Mouse (Mus musculus): Measurements from ENCODE around the gene Phldb2. TPM values are rescaled to one million over a fixed set of nuclear protein-coding genes. Genes with fewer than 3 reads are reported as not detected.

The Phldb2 gene
- polyA plus RNA-seq, 1 experiment: 4.7 TPM

GRCm38 (mm10) chr16:45984610-45985606 is 31.5 kb upstream of the Phldb2 start:
- no peak for DNase-seq
- Histone ChIP-seq H3K4me1 (ENCODE audit: control insufficient read depth, insufficient read depth, low read length) (0 out of 2 replicates have a peak, but pooled peaks cover 2% of the 10 kb centered on the region), H3K27ac (ENCODE audit: insufficient read depth, low read length) (no peak overlapping the region), H3K4me3 (replicated peaks; ENCODE audit: insufficient read depth, low read depth, low read length) (no peak overlapping the region), H3K27me3 (ENCODE audit: control insufficient read depth, insufficient read depth, low read length) (no peaks in the 10 kb centered on the region)
- 78% methylated on average over 4 of the region's 4 CpGs for WGBS
- no peak for TF ChIP-seq POLR2A (IDR thresholded peaks at IDR 0.05; ENCODE audit: borderline replicate concordance, insufficient read depth, low read length)
- TF ChIP-seq CTCF (IDR thresholded peaks at IDR 0.05; ENCODE audit: borderline replicate concordance, insufficient read depth, low read depth, low read length): no peak

DNA sequence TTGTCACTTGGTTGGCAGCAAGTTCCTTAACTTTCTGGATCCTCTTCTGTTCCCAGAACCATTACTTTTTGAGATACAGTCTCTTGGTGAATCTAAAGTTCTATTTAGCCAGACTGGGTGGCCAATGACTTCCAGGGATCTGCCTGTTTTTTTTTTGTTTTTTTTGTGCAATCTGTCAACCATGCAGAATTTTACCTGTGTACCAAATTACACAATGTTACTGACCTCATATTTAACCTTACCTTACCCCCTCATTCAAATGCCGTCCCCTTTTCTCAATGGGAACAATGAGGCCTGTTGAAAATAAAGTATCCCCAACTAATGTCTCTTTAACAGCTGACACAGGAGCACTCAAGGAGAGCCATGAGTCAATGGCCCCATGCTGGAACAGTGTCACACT is 22.9 kb upstream of the Phldb2 start:
- Histone ChIP-seq H3K4me3 (replicated peaks; ENCODE audit: insufficient read depth, low read depth, low read length) (no peak overlapping the region), H3K27me3 (ENCODE audit: control insufficient read depth, insufficient read depth, low read length) (no peaks in the 10 kb centered on the region), H3K4me1 (ENCODE audit: control insufficient read depth, insufficient read depth, low read length) (peaks cover 5% of the 10 kb centered on the region; the same call in 1 of the 2 replicates), H3K27ac (ENCODE audit: insufficient read depth, low read length) (no peak overlapping the region)
- no peak for DNase-seq
- no peak for TF ChIP-seq CTCF (IDR thresholded peaks at IDR 0.05; ENCODE audit: borderline replicate concordance, insufficient read depth, low read depth, low read length)
- no peak for TF ChIP-seq POLR2A (IDR thresholded peaks at IDR 0.05; ENCODE audit: borderline replicate concordance, insufficient read depth, low read length)
- 71% methylated on average over 1 of the region's 1 CpGs for WGBS

DNA sequence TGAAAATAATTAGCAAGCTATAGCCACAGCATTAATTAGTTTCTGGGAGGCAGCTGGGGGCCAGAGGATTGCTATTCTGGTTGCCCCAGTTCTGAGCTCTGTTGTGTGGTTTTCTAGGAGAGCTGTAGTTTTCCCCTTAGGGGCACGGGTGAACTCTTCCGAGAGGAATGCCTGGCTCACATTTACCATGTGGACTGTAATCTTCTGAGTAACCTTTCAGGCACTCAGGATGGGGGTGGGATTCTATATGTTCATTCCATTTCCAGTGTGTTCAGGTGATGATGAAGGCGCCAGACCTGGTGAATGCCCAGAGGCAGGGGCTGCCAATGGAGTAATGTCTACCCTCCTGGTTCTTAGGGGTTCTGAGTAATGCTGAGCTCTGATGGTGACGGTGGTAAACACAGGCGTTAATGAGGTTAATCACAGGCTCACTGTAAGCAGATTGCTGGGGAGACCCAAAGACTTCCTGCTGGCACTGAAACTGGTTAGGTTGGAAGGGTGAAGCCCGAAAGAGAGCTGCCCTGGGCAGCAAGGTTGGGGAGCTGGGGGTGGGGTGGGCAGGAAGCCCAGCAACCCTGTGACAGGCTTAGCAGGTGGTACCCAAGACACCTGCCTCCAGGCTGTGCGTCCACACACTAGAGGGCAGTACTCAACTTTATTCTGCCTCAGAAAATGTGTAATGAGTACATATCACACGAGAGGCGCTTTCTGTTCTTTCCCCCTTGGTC is 20.7 kb upstream of the Phldb2 start:
- peak overlapping the region; percentile 65; the same call in 1 of the 2 replicates for H3K27ac ChIP-seq (ENCODE audit: insufficient read depth, low read length)
- DNase-seq: peak; percentile 29 to 41
- peaks cover 5% of the 10 kb centered on the region; the same call in 1 of the 2 replicates for H3K4me1 ChIP-seq (ENCODE audit: control insufficient read depth, insufficient read depth, low read length)
- peak; percentile 62 for TF ChIP-seq CTCF (IDR thresholded peaks at IDR 0.05; ENCODE audit: borderline replicate concordance, insufficient read depth, low read depth, low read length)
- no peak for TF ChIP-seq POLR2A (IDR thresholded peaks at IDR 0.05; ENCODE audit: borderline replicate concordance, insufficient read depth, low read length)
- H3K4me3 ChIP-seq (replicated peaks; ENCODE audit: insufficient read depth, low read depth, low read length): no peak overlapping the region
- no peaks in the 10 kb centered on the region for H3K27me3 ChIP-seq (ENCODE audit: control insufficient read depth, insufficient read depth, low read length)
- WGBS: 34% methylated on average over 9 of the region's 9 CpGs

GRCm38 (mm10) chr16:45970187-45970586 is 16.8 kb upstream of the Phldb2 start:
- Histone ChIP-seq H3K27me3 (ENCODE audit: control insufficient read depth, insufficient read depth, low read length) (no peaks in the 10 kb centered on the region), H3K4me1 (ENCODE audit: control insufficient read depth, insufficient read depth, low read length) (peaks cover 5% of the 10 kb centered on the region; the same call in 1 of the 2 replicates), H3K27ac (ENCODE audit: insufficient read depth, low read length) (no peak overlapping the region), H3K4me3 (replicated peaks; ENCODE audit: insufficient read depth, low read depth, low read length) (no peak overlapping the region)
- TF ChIP-seq CTCF (IDR thresholded peaks at IDR 0.05; ENCODE audit: borderline replicate concordance, insufficient read depth, low read depth, low read length): no peak
- TF ChIP-seq POLR2A (IDR thresholded peaks at IDR 0.05; ENCODE audit: borderline replicate concordance, insufficient read depth, low read length): no peak
- 90% methylated on average over 2 of the region's 2 CpGs for WGBS
- DNase-seq: no peak

GRCm38 (mm10) chr16:45968716-45969115 is 15.3 kb upstream of the Phldb2 start:
- no peak for DNase-seq
- 50% methylated on average over 5 of the region's 5 CpGs for WGBS
- H3K27me3 ChIP-seq (ENCODE audit: control insufficient read depth, insufficient read depth, low read length): no peaks in the 10 kb centered on the region
- no peak for TF ChIP-seq POLR2A (IDR thresholded peaks at IDR 0.05; ENCODE audit: borderline replicate concordance, insufficient read depth, low read length)
- TF ChIP-seq CTCF (IDR thresholded peaks at IDR 0.05; ENCODE audit: borderline replicate concordance, insufficient read depth, low read depth, low read length): no peak
- no peak overlapping the region for H3K27ac ChIP-seq (ENCODE audit: insufficient read depth, low read length)
- no peaks in the 10 kb centered on the region for H3K4me1 ChIP-seq (ENCODE audit: control insufficient read depth, insufficient read depth, low read length)
- H3K4me3 ChIP-seq (replicated peaks; ENCODE audit: insufficient read depth, low read depth, low read length): no peak overlapping the region

DNA sequence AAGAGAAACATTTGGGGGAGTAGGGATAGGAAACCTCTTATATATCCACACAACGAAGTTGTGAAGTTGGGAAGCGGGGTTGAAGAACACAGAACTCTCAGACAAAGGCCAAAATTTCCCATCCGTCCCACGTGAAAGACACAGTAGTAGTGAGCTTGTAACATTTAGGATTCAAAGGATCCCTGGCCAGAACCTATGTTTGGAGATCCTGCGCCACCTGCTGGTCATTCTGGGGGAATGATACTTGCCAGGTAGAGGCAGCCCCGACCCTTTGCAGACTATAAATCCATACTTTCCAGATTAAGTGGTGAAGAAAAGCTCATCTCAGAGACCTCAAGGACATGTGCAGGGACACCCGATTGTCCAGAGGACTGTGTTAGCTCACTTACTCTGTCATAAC is 14.1 kb upstream of the Phldb2 start:
- peak; percentile 91 for TF ChIP-seq CTCF (IDR thresholded peaks at IDR 0.05; ENCODE audit: borderline replicate concordance, insufficient read depth, low read depth, low read length)
- no peak for TF ChIP-seq POLR2A (IDR thresholded peaks at IDR 0.05; ENCODE audit: borderline replicate concordance, insufficient read depth, low read length)
- no peaks in the 10 kb centered on the region for H3K4me1 ChIP-seq (ENCODE audit: control insufficient read depth, insufficient read depth, low read length)
- peak; percentile 62 to 71 for DNase-seq
- H3K4me3 ChIP-seq (replicated peaks; ENCODE audit: insufficient read depth, low read depth, low read length): no peak overlapping the region
- H3K27ac ChIP-seq (ENCODE audit: insufficient read depth, low read length): no peak overlapping the region
- no peaks in the 10 kb centered on the region for H3K27me3 ChIP-seq (ENCODE audit: control insufficient read depth, insufficient read depth, low read length)
- 15% methylated on average over 7 of the region's 7 CpGs for WGBS

DNA sequence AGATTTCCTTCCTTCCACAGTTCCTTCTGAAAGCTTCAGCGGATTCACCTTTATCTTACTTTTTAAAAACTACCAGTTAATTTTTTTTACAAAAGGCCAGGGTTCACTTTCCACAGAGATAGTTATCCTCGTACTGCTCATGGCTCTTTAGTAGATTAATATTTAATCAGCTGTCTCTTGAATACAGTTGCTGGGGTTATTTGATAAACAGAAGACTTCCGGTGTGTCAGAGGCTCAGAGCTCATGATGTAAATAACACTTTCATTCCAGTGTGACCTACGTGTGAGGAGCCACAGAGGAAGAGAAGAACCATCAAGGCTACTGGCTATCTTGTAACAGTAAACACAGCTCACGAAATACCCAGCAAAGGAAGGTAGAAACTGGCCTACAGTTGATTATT is 13.2 kb upstream of the Phldb2 start:
- 94% methylated on average over 5 of the region's 5 CpGs for WGBS

More for the DNA sequence above, 13.2 kb upstream of the Phldb2 start:
- no peak for TF ChIP-seq CTCF (IDR thresholded peaks at IDR 0.05; ENCODE audit: borderline replicate concordance, insufficient read depth, low read depth, low read length)
- TF ChIP-seq POLR2A (IDR thresholded peaks at IDR 0.05; ENCODE audit: borderline replicate concordance, insufficient read depth, low read length): no peak
- no peaks in the 10 kb centered on the region for H3K4me1 ChIP-seq (ENCODE audit: control insufficient read depth, insufficient read depth, low read length)
- no peak overlapping the region for H3K27ac ChIP-seq (ENCODE audit: insufficient read depth, low read length)
- no peak for DNase-seq
- no peaks in the 10 kb centered on the region for H3K27me3 ChIP-seq (ENCODE audit: control insufficient read depth, insufficient read depth, low read length)
- H3K4me3 ChIP-seq (replicated peaks; ENCODE audit: insufficient read depth, low read depth, low read length): no peak overlapping the region

Data from cerebellum, adult 2 months (tissue).